Mouse (Mus musculus): Measurements from ENCODE around the gene Polr3a.

DNA sequence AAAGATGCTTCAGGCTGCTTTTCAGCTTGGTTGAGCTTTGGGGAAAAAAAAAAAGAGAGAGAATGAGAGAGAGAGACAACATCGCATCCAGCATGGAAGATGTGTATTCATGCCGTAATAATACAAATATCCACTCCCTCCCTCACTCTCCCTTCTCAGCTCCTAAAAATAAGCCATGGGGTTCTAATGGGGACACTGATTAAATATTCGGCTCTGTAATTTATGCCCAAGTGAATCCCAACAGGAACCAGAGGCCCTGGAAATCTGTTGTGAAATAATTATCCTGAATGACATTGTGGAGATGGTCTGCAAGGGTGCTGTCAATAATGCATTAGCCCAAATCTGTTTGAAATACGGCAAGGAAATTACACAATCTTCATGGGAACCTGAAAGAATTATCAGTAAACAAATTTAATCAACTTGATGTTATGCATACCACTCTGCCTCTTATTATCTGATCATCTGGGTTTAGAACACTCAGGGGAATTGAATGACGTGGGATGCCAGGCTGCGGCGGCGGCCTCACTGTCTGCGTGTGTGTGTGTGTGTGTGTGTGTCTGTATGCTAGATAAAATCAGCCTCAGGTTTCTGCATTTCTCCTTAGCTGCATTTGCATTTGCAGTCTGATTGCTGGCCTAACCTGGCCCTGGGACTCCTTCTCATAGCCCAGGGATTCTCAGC lies 48.1 kb upstream of the Polr3a start:
- TF ChIP-seq POLR2A (IDR thresholded peaks at IDR 0.05; ENCODE audit: low read depth, low read length) (no peak), CTCF (conservative IDR thresholded peaks at IDR 0.05; ENCODE audit: insufficient read depth, insufficient read length, low read depth, low read length) (no peak)
